Mouse (Mus musculus) erythroblast, embryonic 14.5 days (primary cell): Measurements from ENCODE around the gene Nectin2. TPM values are rescaled to one million over a fixed set of nuclear protein-coding genes. Genes with fewer than 3 reads are reported as not detected.

Source experiments
- H3K27me3 ChIP-seq: 2 replicates; pipeline ENCODE4 v1.6.1; 2012; ENCODE audit warnings: inconsistent platforms; ENCODE audit not compliant: control insufficient read depth
- H3K36me3 ChIP-seq: 2 replicates; pipeline ENCODE4 v1.6.1; 2012; ENCODE audit warnings: mild to moderate bottlenecking, inconsistent platforms; ENCODE audit not compliant: control insufficient read depth
- H3K4me1 ChIP-seq: 2 replicates; pipeline ENCODE4 v1.6.1; 2012; ENCODE audit warnings: inconsistent platforms; ENCODE audit not compliant: control insufficient read depth
- H3K4me3 ChIP-seq: replicated peaks from 2 replicates; pipeline ENCODE3; 2012; ENCODE audit warnings: moderate library complexity, mild to moderate bottlenecking, inconsistent platforms
- H3K9me3 ChIP-seq: 2 replicates; pipeline ENCODE4 v1.6.1; 2012; ENCODE audit warnings: low read length, inconsistent platforms, mixed read lengths; ENCODE audit not compliant: control insufficient read depth
- GATA1 ChIP-seq: IDR thresholded peaks from 2 replicates; pipeline ENCODE4 v1.6.1; 2012; ENCODE audit warnings: low read length, inconsistent platforms, mixed read lengths
- TAL1 ChIP-seq: IDR thresholded peaks from 3 replicates; pipeline ENCODE4 v1.6.1; 2012; ENCODE audit warnings: low read length, inconsistent platforms, mixed read lengths
- polyA plus RNA-seq: library from polyadenylated mRNA; stranded (reverse); fragments of >175 nt; gene quantifications from 2 replicates; pipeline ENCODE4 v1.2.3, GENCODE M21; 2012

The Nectin2 gene
- polyA plus RNA-seq, 1 experiment, result 0.15 TPM

- Histone ChIP-seq H3K4me1 (peaks cover 56% of the 10 kb centered on the region), H3K4me3 (peak overlapping the region; percentile 69)
These were observed 2.7 kb downstream of the Nectin2 start for GRCm38 (mm10) chr7:19747420-19748218.

DNA sequence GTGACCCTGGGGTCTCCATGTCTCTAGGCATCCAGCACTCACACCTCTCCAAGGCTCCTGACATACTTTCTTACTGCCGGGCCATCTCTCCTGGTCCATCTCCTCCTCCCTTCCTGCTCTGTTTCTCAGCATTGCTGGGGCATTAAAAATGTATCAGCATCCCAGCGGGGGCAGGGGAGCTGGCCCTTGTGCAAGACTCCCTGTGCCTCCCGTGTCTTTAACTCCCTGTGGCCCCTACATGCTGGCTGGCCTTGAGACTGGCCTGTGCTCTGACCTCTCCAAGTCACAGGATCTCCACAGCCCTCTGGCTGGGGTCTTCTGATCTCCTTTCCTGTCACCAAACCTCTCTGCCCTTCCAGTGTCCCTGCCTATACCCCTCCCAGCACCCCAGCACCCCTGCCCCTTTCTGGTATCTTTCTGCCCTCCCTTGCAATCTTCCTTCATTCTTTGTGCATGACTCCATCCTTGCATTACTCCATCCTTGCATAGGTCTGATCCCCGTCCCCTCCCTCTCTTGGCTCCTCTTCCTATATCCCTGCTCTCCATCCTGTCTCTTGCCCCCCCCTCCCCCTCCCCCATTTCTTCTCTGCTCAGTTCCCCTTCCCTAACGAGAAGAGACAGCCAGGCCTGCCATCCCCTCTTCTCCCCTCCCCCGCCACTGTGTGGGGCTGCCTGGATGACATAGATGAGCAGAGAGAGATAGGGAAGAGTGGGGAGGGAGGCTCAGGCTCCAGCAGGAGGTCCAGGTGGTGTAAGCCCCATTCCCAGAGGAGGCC, 3.7 kb downstream of the Nectin2 start:
- Histone ChIP-seq H3K4me3 (no peak overlapping the region), H3K4me1 (peaks cover 61% of the 10 kb centered on the region), H3K36me3 (no peaks in the 10 kb centered on the region; the same call in 1 of the 2 replicates), H3K27me3 (peaks cover 10% of the 10 kb centered on the region), H3K9me3 (no peaks in the 10 kb centered on the region; the same call in 1 of the 2 replicates)
- TF ChIP-seq TAL1 (no peak), GATA1 (no peak)

More at GRCm38 (mm10) chr7:19747420-19748218, 2.7 kb downstream of the Nectin2 start:
- H3K36me3 ChIP-seq, result no peaks in the 10 kb centered on the region; the same call in 1 of the 2 replicates
- no peaks in the 10 kb centered on the region; the same call in 1 of the 2 replicates for H3K9me3 ChIP-seq
- TF ChIP-seq GATA1, result no peak
- no peak for TF ChIP-seq TAL1
- peaks cover 10% of the 10 kb centered on the region for H3K27me3 ChIP-seq

DNA sequence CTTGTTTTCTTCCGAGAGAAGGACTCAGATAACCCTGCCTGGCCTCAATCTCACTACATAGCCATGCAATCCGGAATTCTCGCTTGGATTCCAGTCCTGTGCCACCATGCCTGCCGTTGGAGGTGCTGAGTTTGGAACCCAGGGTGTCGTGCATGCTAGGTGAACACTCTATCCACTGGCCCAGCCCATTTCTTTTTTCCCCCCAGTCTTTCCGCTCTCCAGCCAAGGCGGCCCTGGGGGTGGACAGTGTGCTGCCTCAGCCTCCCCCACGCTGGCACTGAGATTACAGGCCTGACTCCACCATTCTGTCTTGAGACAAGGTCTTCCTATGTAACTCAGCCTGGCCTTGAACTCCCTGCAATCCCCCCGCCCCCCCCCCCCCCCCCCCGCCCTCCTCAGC, 4.3 kb downstream of the Nectin2 start:
- TF ChIP-seq GATA1 (no peak), TAL1 (no peak)
- no peaks in the 10 kb centered on the region; the same call in 1 of the 2 replicates for H3K9me3 ChIP-seq
- H3K4me3 ChIP-seq, result no peak overlapping the region
- peaks cover 66% of the 10 kb centered on the region for H3K4me1 ChIP-seq
- peaks cover 10% of the 10 kb centered on the region for H3K27me3 ChIP-seq
- no peaks in the 10 kb centered on the region; the same call in 1 of the 2 replicates for H3K36me3 ChIP-seq

GRCm38 (mm10) chr7:19744590-19745385, 5.5 kb downstream of the Nectin2 start:
- no peaks in the 10 kb centered on the region; the same call in 1 of the 2 replicates for H3K36me3 ChIP-seq
- TF ChIP-seq TAL1 (no peak), GATA1 (no peak)
- H3K4me1 ChIP-seq, result peaks cover 60% of the 10 kb centered on the region
- no peaks in the 10 kb centered on the region; the same call in 1 of the 2 replicates for H3K9me3 ChIP-seq
- H3K27me3 ChIP-seq, result peaks cover 10% of the 10 kb centered on the region
- no peak overlapping the region for H3K4me3 ChIP-seq

- peaks cover 54% of the 10 kb centered on the region for H3K4me1 ChIP-seq
- no peak overlapping the region for H3K4me3 ChIP-seq
- no peaks in the 10 kb centered on the region for H3K9me3 ChIP-seq
- TF ChIP-seq GATA1, result no peak
- TF ChIP-seq TAL1, result no peak
- H3K27me3 ChIP-seq, result peaks cover 7% of the 10 kb centered on the region
- H3K36me3 ChIP-seq, result no peaks in the 10 kb centered on the region; the same call in 1 of the 2 replicates
These were observed 6.5 kb downstream of the Nectin2 start for GRCm38 (mm10) chr7:19743791-19744190.

DNA sequence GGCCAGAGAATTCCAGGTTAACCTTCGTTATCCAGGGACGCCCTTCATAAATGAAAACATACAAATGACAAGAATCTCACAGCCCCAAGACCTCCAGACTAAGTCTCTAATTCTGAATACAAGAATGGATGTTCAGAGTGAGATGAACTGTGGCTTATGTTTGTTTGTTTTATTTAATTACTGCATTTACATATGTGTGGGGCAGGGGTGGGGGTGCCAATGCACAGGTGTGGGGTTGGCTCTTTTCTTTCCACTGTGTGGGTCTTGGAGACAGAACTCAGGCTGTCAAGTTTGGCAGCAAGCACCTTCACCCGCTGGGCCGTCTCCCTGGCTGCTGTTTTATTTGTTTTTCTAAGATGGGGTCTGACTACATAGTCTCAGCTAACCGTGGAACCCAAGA, 7.8 kb downstream of the Nectin2 start:
- Histone ChIP-seq H3K4me1 (peaks cover 49% of the 10 kb centered on the region), H3K4me3 (no peak overlapping the region), H3K36me3 (peaks cover 4% of the 10 kb centered on the region; the same call in 1 of the 2 replicates), H3K27me3 (peaks cover 2% of the 10 kb centered on the region; the same call in 1 of the 2 replicates), H3K9me3 (no peaks in the 10 kb centered on the region)
- TF ChIP-seq GATA1, result no peak
- TF ChIP-seq TAL1, result no peak

GRCm38 (mm10) chr7:19741329-19742031, 8.8 kb downstream of the Nectin2 start:
- no peaks in the 10 kb centered on the region for H3K9me3 ChIP-seq
- peaks cover 49% of the 10 kb centered on the region for H3K4me1 ChIP-seq
- H3K27me3 ChIP-seq, result no peaks in the 10 kb centered on the region
- TF ChIP-seq GATA1 (no peak), TAL1 (no peak)
- H3K36me3 ChIP-seq, result peaks cover 4% of the 10 kb centered on the region; the same call in 1 of the 2 replicates
- no peak overlapping the region for H3K4me3 ChIP-seq

DNA sequence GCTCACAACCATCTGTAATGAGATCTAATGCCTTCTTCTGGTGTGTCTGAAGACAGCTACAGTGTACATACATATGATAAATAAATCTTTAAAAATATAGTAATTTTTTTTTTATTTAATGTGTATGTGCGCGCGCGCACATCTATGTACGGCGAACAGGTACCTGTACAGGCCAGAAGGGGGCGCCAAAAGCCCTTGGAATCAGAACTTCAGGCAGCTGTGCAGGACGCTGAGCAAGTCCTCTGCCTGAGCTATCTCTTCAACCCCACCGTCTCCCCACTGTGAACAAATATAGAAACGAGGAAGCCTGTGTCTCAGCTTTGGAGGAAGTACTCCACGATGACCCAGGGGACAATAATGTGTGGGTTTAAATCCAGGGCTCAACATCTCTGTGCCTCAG, 10.0 kb downstream of the Nectin2 start:
- H3K27me3 ChIP-seq, result no peaks in the 10 kb centered on the region
- H3K4me1 ChIP-seq, result peaks cover 57% of the 10 kb centered on the region
- H3K36me3 ChIP-seq, result peaks cover 4% of the 10 kb centered on the region; the same call in 1 of the 2 replicates
- TF ChIP-seq TAL1, result no peak
- no peak for TF ChIP-seq GATA1
- no peak overlapping the region for H3K4me3 ChIP-seq
- no peaks in the 10 kb centered on the region for H3K9me3 ChIP-seq
